Mouse (Mus musculus) heart, adult 8-10 months (tissue): ENCODE results near the gene Cmah. TPM values are rescaled to one million over a fixed set of nuclear protein-coding genes. Genes with fewer than 3 reads are reported as not detected.

Experiments used
- DNase-seq: peaks from one replicate; pipeline ENCODE4 v3.0.0; 2022; ENCODE audit warnings: low spot score
- total RNA-seq, 4 experiments: library from RNA; stranded (reverse); gene quantifications; 2 replicates each; pipeline ENCODE4 v1.2.4; 2022

Cmah gene
- total RNA-seq, 4 experiments from 2014 or later, result 2.6 to 4.1 (median 3.3) TPM

DNA sequence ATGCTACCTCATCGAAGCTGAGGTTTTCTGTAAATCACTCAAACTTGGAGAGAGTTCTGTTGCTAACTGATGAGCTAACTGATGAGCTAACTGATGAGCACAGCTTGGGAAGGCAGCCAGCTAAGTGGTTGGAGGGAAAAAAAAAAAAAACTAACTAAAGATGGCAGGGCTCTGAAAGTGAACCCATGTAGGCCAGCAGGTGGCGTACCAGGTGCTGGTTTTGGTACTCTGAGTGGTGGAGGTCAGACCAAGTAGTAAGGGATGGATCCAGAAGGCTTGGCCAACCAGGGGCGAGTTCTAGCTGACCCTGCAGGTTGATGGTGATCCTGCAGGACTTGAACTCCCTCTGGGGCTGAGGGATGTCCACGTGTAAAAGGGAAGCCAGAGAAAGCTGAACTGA, 89.2 kb downstream of the Cmah start:
- peak; percentile 28 for DNase-seq

GRCm38 (mm10) chr13:24418024-24418423, 90.8 kb downstream of the Cmah start:
- DNase-seq, result no peak

GRCm38 (mm10) chr13:24418814-24419213, 91.6 kb downstream of the Cmah start:
- no peak for DNase-seq

GRCm38 (mm10) chr13:24419560-24420250, 92.5 kb downstream of the Cmah start:
- no peak for DNase-seq

GRCm38 (mm10) chr13:24421987-24422386, 94.8 kb downstream of the Cmah start:
- no peak for DNase-seq

GRCm38 (mm10) chr13:24430215-24430614, 103.0 kb downstream of the Cmah start:
- DNase-seq, result no peak

DNA sequence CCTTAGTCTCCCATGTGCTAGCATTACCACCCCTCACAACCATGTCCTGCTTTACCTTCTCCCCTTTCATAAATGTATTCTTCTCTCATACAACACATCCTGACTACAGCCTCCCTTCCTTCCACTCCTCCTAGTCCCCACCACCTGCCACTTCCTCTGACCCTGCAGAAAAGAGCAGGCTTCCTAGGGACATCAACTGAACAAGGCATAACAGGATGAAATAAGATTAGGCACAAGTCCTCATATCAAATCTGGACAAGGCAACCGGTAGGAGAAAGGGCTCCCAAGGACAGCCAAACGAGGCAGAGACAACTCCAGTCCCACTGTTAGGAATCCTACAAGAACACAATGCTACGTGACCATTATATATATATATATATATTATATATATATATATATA, 104.4 kb downstream of the Cmah start:
- DNase-seq, result no peak

DNA sequence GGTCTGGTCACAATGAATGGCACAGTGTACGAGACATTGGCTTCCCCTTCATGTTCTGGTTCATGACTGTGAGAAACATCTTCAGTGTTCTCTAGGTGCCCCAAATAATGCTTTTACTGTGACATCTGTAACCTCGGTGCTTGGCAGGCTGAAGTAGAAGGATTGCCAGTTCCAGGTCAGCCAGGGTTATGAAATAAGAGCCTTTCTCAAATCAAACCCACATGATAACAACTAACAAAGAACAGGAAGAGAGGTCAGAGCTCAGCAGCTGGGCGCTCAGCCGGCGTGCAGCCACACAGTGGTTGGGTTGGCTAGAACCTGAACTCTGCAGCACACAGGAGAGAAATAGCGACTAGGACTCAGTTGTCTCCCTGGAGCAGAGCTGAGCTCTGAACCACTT, 115.1 kb downstream of the Cmah start:
- DNase-seq, result peak; percentile 42

- DNase-seq, result no peak
Measured at GRCm38 (mm10) chr13:24443763-24444347, 116.7 kb downstream of the Cmah start.

DNA sequence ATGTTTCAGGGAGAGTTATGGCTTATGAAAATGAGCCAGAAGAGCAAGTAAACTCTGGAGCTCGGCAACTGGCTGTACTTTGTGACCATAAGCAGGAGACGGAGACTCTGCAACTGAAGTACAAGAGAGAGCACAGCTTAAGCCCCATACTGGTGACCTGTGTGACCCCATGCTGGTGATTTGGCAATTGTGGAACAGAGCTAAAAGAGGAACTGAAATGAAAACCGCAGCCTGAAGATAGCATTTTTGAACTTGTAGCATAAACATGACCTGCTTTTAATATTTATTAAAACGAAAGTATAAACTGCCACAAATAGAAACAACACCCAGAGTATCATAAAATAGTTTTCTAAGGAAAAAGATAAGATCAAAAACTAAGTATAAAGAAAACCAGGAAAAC, 117.5 kb downstream of the Cmah start:
- DNase-seq, result peak; percentile 29

DNA sequence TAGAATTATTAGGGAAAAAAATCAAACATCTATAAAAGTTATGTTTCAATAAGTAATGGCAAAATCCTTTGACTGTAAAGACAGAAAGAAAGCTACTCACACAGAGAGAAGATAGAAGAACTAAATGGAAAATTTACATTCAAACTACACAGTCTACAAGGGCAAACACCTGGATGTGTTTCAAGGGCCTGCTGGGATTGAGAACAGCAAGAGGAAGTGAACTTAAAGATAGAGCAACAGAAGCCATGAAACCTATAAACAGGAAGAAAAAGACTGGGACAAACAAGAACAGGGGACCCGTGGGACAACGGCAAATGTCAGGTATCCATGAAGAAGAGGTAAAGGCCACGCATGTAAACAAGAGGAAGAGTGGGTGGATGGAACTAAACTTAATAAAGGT, 118.0 kb downstream of the Cmah start:
- DNase-seq, result no peak

DNA sequence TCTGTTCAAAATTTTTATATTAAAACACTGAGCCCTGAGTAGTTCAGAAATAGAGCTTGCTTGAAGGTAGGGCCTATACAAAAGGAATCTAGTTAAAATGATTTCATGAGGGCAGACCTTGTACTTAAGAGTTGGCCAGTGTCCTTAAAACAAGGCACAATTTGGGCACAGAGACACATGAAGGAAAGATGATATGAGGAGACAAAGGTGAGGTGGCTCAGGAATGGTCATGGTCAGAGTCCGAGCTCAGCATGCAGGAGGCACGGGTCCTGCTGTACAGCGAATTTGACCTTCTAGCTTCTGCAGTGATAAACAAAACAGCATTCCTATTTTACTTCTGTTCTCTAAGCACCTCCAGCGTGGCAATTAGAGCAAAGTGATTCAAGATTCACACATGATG, 118.9 kb downstream of the Cmah start:
- no peak for DNase-seq

DNA sequence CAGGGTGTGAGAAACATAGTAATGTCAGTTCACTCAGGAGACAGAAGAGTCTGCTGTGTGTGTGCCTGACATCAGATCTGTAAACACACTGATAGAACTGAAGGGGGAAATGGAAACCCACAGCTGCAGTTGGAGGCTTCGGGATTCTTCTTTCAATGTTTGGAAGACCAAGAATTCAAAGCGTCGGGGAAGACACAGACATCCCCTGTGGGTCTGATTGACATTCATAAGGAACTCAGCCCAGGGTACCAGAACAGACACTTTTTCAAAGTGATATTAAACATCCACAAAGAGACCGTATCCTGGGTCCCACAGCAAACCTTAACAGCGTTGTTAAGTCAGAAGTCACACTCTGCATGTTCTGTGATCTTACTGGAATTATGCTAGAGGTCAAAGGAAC, 119.8 kb downstream of the Cmah start:
- DNase-seq, result no peak

DNA sequence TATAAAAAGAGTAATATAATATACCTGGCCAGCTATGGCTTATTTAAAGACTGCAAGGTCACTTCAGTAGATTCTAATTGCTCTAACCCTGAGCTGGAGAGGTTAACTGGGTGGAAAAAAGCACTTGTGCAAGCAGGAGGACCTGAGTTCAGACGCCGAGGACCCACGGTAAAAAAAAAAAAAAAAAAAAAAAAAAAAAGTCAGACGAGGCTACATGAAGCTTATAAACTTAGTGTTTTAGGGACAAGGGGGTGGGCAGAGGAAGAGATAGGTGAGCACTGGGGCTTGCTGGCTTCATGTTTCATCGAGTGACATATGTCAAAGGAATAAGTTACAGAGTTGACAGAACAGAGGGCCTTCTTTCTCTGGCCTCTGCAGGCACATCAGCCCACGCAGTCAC, 121.4 kb downstream of the Cmah start:
- no peak for DNase-seq

GRCm38 (mm10) chr13:24451455-24451854, 124.3 kb downstream of the Cmah start:
- no peak for DNase-seq

- no peak for DNase-seq
Measured at GRCm38 (mm10) chr13:24453737-24454136, 126.5 kb downstream of the Cmah start.

DNA sequence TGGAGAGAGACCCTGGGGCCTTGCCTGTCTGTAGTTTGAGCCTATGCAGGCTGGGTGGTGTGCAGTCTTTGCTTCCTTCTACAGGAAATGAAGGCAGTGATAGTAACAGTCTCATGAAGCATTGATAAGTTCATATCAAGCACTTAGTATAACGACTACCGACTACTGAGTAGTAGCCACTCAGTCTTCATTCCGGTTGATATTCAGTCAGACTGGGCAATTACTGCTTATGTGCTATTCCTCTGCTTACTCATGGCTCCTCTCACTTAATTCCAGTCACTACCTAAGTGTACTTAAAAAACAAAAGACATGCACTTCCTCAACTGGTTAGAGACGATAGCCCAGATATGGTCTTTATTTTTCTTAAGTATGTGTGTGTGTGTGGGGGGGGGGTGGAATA, 129.2 kb downstream of the Cmah start:
- DNase-seq, result no peak

DNA sequence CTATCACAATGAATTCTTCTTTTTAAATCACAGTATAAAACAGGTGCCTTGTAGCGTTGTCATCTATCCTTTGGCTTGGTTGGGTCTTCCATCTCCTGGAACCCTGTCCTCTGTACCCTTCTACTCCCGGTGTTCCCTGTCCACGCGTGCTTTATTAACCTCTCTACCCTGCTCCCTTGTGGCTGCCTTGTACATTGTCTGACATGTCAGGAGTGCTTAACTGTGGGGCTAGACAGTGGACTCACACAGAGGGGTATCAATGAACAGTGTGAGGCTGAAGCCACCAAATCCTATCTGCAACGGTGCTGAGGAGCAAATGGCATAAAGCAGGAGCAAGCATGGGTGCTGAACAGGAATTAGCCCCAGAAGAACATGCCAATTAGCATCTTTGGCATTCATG, 133.3 kb downstream of the Cmah start:
- DNase-seq, result no peak

GRCm38 (mm10) chr13:24463767-24464166, 136.6 kb downstream of the Cmah start:
- no peak for DNase-seq

DNA sequence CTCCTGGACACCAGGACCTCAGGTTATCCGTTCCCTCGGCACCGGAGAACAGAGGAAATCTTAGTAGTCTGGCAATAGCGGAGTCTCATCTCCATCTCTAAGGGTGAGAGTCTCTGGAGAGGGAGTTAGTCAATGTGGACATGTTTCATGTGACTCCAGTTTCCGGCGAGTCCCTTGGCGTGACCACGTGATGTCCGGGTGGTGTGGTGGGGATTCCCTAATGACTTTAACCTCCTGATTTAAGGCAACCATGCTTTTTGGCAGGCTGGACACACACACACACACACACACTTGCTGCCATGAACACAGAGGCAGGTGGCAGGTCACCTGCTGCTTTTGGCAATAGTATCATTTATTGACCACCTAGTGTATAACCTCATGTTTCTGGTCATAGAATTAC, 138.8 kb downstream of the Cmah start:
- no peak for DNase-seq

DNA sequence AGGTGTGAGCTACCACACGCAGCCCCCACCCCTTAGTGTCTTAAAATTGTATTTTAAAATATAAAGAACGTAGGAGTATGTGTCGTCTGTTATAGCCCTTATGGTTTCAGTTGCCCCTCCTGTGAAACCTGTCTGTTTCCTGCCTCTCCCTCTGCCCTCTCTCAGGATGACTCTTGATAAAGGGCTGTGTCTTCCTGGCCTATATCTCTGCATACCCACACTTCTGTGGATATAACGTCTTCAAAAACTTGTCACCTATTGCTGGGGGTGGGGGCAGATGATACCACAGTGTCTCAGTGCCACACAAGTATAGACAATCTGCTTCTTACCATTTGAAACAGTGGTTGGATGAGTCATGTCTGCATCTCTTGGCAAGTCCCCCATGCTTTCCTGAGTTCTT, 140.6 kb downstream of the Cmah start:
- DNase-seq, result no peak

DNA sequence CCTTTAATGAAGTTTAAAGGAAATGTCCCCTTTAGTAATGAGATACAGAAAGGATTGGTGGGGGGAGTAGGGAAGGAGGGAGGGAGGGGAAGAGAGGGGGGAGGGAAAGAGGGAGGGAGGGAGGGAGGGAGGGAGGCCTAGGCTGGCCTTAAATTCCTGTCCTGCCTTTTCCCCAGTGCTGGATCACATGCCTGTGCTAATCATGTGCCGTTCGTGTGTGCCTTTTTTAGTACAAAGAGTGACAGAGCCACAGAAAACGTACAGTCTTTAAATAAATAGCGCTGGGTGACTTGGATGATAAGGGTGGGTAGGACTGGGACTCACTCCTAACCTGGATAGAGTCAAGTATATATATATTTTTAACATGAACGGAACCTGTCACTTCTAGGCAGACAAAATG, 150.4 kb downstream of the Cmah start:
- DNase-seq, result peak; percentile 31

DNA sequence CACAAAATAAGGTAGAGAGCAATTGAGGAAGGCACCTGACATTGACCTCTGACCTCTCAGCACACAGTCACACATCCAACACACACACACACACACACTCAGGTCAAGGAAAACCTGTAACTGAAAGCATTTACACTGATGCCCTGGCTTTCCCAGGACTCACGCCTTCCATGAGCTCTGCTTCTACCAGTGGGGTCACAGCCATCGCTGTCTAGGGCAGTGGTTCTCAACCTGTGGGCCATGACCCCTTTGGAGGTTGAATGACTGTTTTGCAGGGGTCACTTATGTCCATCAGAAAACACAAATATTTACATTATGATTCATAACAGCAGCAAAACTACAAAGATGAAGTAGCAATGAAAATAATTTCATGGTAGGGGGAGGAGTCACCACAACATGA, 152.3 kb downstream of the Cmah start:
- no peak for DNase-seq

DNA sequence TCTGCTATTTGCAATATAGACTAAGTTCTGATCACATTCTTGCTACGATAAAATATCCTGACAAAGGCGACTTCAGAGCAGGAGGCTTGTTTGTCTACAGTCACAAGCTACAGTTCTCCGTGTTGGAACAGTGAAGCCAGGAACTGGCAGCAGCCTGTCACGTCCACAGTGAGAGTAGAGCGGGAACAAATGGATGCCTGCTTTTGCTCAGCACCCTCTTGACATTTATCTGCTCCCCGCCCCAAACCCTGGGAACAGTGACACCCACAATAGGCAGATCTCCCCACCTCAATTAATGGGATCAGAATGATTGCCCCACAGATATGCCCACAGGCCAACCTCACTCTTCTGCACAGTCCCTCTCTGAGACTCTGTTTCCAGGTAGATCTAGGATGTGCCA, 153.6 kb downstream of the Cmah start:
- DNase-seq, result no peak
